Mouse (Mus musculus) embryonic fibroblast, embryonic 13.5 days (primary cell): Measurements from ENCODE around the gene Crlf1. TPM values are rescaled to one million over a fixed set of nuclear protein-coding genes. Genes with fewer than 3 reads are reported as not detected.

Source experiments
- H3K27ac ChIP-seq: 2 replicates; pipeline ENCODE4 v1.5.1; 2012; ENCODE audit warnings: low read length, control low read depth, inconsistent platforms; ENCODE audit not compliant: insufficient read depth
- H3K4me1 ChIP-seq: 2 replicates; pipeline ENCODE4 v1.6.1; 2011; ENCODE audit warnings: low read length; ENCODE audit not compliant: control insufficient read depth, insufficient read depth
- H3K4me3 ChIP-seq: 2 replicates; pipeline ENCODE4 v1.5.1; 2011; ENCODE audit warnings: mild to moderate bottlenecking, control low read depth, low read length; ENCODE audit not compliant: insufficient read depth
- CTCF ChIP-seq: IDR thresholded peaks from 2 replicates; pipeline ENCODE4 v1.5.1; 2011; ENCODE audit warnings: mild to moderate bottlenecking, control low read depth, low read length, moderate library complexity, borderline replicate concordance; ENCODE audit not compliant: insufficient read depth
- POLR2A ChIP-seq: IDR thresholded peaks from 2 replicates; pipeline ENCODE4 v1.6.1; 2011; ENCODE audit warnings: low read depth, mild to moderate bottlenecking, control low read depth, low read length, moderate library complexity
- polyA plus RNA-seq: library from polyadenylated mRNA; stranded (reverse); fragments of >200 nt; gene quantifications from 2 replicates; pipeline ENCODE4 v1.2.4, GENCODE M21; 2011; ENCODE audit warnings: low read depth; ENCODE audit not compliant: missing spikeins, insufficient read length

Gene Crlf1
- polyA plus RNA-seq, 1 experiment = 215 TPM

GRCm38 (mm10) chr8:70517940-70518643, 25.1 kb downstream of the Crlf1 start:
- Histone ChIP-seq H3K4me1 (no peaks in the 10 kb centered on the region; the same call in none of the 2 replicates), H3K4me3 (no peak overlapping the region), H3K27ac (no peak overlapping the region)
- TF ChIP-seq CTCF (no peak), POLR2A (no peak)

GRCm38 (mm10) chr8:70519043-70519442, 26.1 kb downstream of the Crlf1 start:
- Histone ChIP-seq H3K4me3 (no peak overlapping the region), H3K4me1 (no peaks in the 10 kb centered on the region; the same call in none of the 2 replicates), H3K27ac (no peak overlapping the region)
- no peak for TF ChIP-seq CTCF

GRCm38 (mm10) chr8:70519606-70520005, 26.6 kb downstream of the Crlf1 start:
- H3K27ac ChIP-seq = no peak overlapping the region
- H3K4me1 ChIP-seq = no peaks in the 10 kb centered on the region; the same call in none of the 2 replicates
- no peak overlapping the region for H3K4me3 ChIP-seq
- no peak for TF ChIP-seq CTCF
- no peak for TF ChIP-seq POLR2A

GRCm38 (mm10) chr8:70522592-70523403, 29.8 kb downstream of the Crlf1 start:
- Histone ChIP-seq H3K4me1 (no peaks in the 10 kb centered on the region; the same call in none of the 2 replicates), H3K4me3 (peak overlapping the region; percentile 78), H3K27ac (peak overlapping the region; percentile 49)
- TF ChIP-seq CTCF (0 out of 2 replicates have a peak, but pooled peaks have one; percentile 19), POLR2A (peak; percentile 54)

GRCm38 (mm10) chr8:70527111-70527511, 34.2 kb downstream of the Crlf1 start:
- H3K27ac ChIP-seq = no peak overlapping the region
- H3K4me3 ChIP-seq = peak overlapping the region; percentile 72
- TF ChIP-seq POLR2A (no peak), CTCF (no peak)
- no peaks in the 10 kb centered on the region; the same call in none of the 2 replicates for H3K4me1 ChIP-seq

GRCm38 (mm10) chr8:70527512-70528181, 34.7 kb downstream of the Crlf1 start, which contains the start of the genes Fkbp8 and Kxd1:
Gene Fkbp8, plus strand, starts transcription at chr8:70527724.
Gene Kxd1, minus strand, starts transcription at chr8:70527956.
- Histone ChIP-seq H3K4me1 (no peaks in the 10 kb centered on the region), H3K4me3 (peak within 1 kb of the TSS; percentile 96), H3K27ac (0 out of 2 replicates have a peak within 1 kb of the TSS, but pooled peaks have one; percentile 3)
- no peak for TF ChIP-seq CTCF
- peak; percentile 83 for TF ChIP-seq POLR2A

- H3K4me1 ChIP-seq = no peaks in the 10 kb centered on the region
- no peak for TF ChIP-seq POLR2A
- TF ChIP-seq CTCF = no peak
Measured at GRCm38 (mm10) chr8:70528182-70528797, 35.3 kb downstream of the Crlf1 start.

GRCm38 (mm10) chr8:70529299-70529698, 36.3 kb downstream of the Crlf1 start:
- no peak overlapping the region for H3K4me3 ChIP-seq
- TF ChIP-seq CTCF (no peak), POLR2A (0 out of 2 replicates have a peak, but pooled peaks have one; percentile 8)

More at GRCm38 (mm10) chr8:70528182-70528797, 35.3 kb downstream of the Crlf1 start:
- Histone ChIP-seq H3K27ac (0 out of 2 replicates have a peak overlapping the region, but pooled peaks have one; percentile 3), H3K4me3 (peak overlapping the region; percentile 96)

GRCm38 (mm10) chr8:70529741-70530161, 36.8 kb downstream of the Crlf1 start:
- Histone ChIP-seq H3K27ac (no peak overlapping the region), H3K4me1 (no peaks in the 10 kb centered on the region), H3K4me3 (no peak overlapping the region)
- TF ChIP-seq CTCF = no peak
- no peak for TF ChIP-seq POLR2A

More at GRCm38 (mm10) chr8:70529299-70529698, 36.3 kb downstream of the Crlf1 start:
- H3K27ac ChIP-seq = no peak overlapping the region
- no peaks in the 10 kb centered on the region for H3K4me1 ChIP-seq
